Mouse (Mus musculus) layer of hippocampus, adult 9-10 months (tissue): Measurements from ENCODE around the gene Ppfibp1.

Source experiments
- DNase-seq: peaks from one replicate; pipeline ENCODE4 v3.0.0; 2022; ENCODE audit warnings: low spot score

The Ppfibp1 gene

GRCm38 (mm10) chr6:146913489-146914198 lies 25.4 kb downstream of the Ppfibp1 start:
- DNase-seq = no peak

GRCm38 (mm10) chr6:146915808-146916207 lies 27.5 kb downstream of the Ppfibp1 start:
- DNase-seq = no peak

- no peak for DNase-seq
Observed at GRCm38 (mm10) chr6:146917396-146917795, 29.1 kb downstream of the Ppfibp1 start.

- DNase-seq = no peak
Observed at GRCm38 (mm10) chr6:146918341-146918740, 30.1 kb downstream of the Ppfibp1 start.

- no peak for DNase-seq
Observed at GRCm38 (mm10) chr6:146926415-146926980, 38.2 kb downstream of the Ppfibp1 start.

- DNase-seq = no peak
Observed at GRCm38 (mm10) chr6:146928108-146928507, 39.8 kb downstream of the Ppfibp1 start.

GRCm38 (mm10) chr6:146929031-146929430 lies 40.7 kb downstream of the Ppfibp1 start:
- DNase-seq = no peak

GRCm38 (mm10) chr6:146933123-146933522 lies 44.8 kb downstream of the Ppfibp1 start:
- no peak for DNase-seq

GRCm38 (mm10) chr6:146935957-146936356 lies 47.7 kb downstream of the Ppfibp1 start:
- DNase-seq = no peak

- DNase-seq = no peak
Observed at GRCm38 (mm10) chr6:146939026-146939425, 50.7 kb downstream of the Ppfibp1 start.

- DNase-seq = no peak
Observed at GRCm38 (mm10) chr6:146941505-146942275, 53.4 kb downstream of the Ppfibp1 start.

- DNase-seq = no peak
Observed at GRCm38 (mm10) chr6:146944009-146944408, 55.7 kb downstream of the Ppfibp1 start.

- DNase-seq = no peak
Observed at GRCm38 (mm10) chr6:146944830-146945229, 56.5 kb downstream of the Ppfibp1 start.

- DNase-seq = no peak
Observed at GRCm38 (mm10) chr6:146946327-146947029, 58.2 kb downstream of the Ppfibp1 start.

- no peak for DNase-seq
Observed at GRCm38 (mm10) chr6:146947186-146947585, 58.9 kb downstream of the Ppfibp1 start.

- DNase-seq = no peak
Observed at GRCm38 (mm10) chr6:146949682-146950453, 61.6 kb downstream of the Ppfibp1 start.

GRCm38 (mm10) chr6:146950454-146950832 lies 62.2 kb downstream of the Ppfibp1 start:
- no peak for DNase-seq

- DNase-seq = no peak
Observed at GRCm38 (mm10) chr6:146954258-146954657, 66.0 kb downstream of the Ppfibp1 start, which contains the start of gene 1700034J05Rik. TSS of gene 1700034J05Rik (minus strand) at chr6:146954422.

GRCm38 (mm10) chr6:146955475-146955874 lies 67.2 kb downstream of the Ppfibp1 start:
- DNase-seq = no peak

- DNase-seq = no peak
Observed at GRCm38 (mm10) chr6:146955896-146956295, 67.6 kb downstream of the Ppfibp1 start.

- DNase-seq = no peak
Observed at GRCm38 (mm10) chr6:146956961-146957360, 68.7 kb downstream of the Ppfibp1 start.

- DNase-seq = no peak
Observed at GRCm38 (mm10) chr6:146958694-146959093, 70.4 kb downstream of the Ppfibp1 start.
